Mouse (Mus musculus) embryo, embryonic 10.5 days (tissue): ENCODE results near the gene Atf7ip2.
"Not testable (repeated sequence)": the region's sequence is repeated elsewhere in the genome, so short reads cannot be mapped to it uniquely, and the experiment has no call there.

ENCODE experiments used
- DNase-seq: peaks from one replicate; pipeline ENCODE4 v3.0.0-alpha.2; 2015; ENCODE audit warnings: low spot score

Gene Atf7ip2

DNA sequence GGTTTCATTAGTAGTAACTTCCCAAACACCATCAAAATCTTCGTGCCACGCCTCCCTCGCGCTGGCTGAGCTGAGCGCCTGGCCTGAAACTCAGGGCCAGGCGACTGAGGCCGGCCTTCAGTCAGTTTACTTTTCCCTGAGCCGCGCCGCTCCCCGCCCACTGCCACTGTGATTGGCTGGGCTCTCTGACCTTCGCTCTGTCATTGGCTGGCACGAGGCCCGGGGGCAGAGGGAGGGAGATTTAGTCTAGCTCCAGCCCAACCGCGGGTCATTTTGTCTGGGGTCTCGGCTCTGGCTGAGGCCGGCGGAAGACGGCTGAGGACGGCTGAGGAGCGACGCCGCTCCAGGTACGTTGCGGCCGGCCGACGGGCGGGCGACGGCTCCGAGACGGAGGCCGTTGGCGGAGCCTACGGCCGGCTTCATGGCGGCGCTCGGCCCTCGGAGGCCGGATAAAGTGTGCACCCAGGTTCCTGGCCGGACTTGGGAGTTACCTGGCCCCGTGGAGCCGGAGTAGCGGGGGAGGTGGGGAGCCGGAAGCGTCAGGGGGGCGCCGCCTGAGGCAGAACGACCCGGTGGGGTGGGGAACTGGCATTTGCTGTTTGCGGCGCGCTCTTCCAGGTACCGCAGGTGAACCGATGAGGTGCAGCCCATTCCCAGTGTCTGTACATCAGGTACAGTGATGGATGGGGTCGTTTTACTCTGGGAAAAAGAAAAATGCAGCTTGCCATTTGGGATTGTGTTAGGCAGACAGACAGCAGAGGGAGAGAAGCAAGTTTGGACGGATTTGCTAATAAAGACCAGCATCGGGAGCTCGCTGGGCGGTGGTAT is at the start of gene Atf7ip2:
Gene Atf7ip2, plus strand, starts transcription at position 34 of the 828 bp plus-strand sequence.
- DNase-seq, result peak; percentile 96

DNA sequence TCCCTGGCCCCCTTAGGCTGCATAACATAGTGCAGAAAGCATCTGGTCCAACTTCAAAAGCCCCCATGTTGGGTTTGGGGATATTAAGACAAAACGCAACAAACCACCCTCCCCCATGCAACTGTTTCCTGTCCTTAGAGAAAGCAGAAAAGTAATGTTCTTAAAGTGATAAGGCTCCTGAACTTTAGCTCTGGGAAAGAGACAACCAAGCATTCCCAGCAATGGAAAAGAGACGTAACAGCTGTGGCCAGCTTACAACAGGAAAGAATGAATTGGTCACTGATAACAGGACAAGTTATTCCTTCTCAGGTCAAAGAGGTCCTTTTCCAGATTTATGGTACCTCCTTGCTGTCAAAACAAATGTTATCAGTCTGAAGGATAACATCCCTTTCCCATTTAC is 49.3 kb upstream of the Atf7ip2 start:
- no peak for DNase-seq

DNA sequence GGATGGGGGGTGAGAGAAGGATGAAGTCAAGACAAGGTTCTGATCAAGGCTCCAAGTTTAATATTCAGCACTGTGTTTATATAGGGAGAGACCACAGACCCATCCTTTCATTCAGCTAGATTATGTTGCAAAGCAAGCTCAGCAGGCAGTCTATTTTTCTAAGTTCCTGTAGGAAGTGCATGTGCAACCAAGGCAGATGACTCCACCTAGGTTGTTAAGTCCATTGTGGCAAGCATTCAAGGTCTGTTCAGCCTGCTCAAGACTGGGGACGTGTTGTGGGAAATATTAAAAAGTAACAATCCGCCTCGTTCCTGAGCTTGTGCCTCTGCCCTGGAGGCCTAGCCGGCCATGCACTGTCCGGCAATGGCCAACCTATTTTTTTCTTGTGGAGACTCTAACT is 45.1 kb upstream of the Atf7ip2 start:
- no peak for DNase-seq

DNA sequence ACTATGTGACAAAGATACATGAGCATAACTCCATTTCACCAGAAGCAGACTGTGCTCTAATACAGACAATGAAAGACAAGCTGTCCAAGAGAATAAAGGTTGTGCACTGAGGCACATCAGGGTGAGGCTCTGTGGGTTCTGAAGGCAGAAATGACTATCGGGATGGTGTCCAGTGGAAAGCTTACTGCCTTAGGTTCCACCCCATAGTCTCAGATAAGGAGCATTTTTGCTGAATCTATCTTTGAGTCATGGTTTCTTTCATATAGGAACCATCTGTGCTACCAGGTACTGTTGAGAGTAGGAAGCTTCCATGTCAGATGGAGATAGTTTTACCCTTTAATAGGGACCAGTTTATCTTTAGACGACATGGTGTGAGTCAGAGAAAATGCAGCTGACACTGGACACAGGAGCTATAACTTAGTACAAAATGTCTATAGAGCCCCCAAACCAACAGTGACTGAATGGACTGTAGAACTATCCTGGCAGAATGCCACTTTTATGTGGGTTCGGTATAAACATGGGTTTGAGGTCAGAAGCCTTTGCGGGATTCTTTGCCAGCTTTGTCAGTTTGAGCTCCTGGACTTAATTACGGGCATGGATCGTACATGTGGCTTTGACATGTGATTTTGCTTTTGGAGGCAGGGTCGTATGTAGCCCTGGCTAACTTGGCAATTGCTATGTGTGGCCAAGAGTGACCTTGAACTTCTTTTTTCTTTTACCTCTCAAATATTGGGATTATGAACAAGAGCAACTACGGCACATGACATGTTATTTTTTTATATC is 23.2 kb upstream of the Atf7ip2 start:
- DNase-seq, result no peak

DNA sequence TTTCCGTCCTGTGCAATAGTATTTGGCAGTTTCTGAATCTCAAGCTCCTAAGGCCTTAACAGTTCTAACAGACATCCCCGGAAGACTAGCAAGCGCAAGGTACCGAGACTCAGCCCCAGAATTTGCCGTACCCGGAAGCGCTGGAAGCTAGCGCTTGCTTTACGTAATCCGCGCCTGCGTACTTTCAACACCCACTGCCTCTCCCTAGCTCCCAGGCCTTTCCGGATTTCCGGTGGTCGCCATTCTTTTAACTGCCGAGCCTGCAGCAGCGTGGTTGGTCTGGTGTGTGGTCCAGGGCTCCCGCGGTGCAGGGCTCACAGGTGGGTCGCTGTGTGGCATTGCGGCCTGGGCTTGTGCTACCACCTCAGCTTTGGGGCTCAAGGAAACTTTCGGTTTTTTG is 22.5 kb upstream of the Atf7ip2 start, which contains the start of gene Rpl39l:
Gene Rpl39l, plus strand, starts transcription at position 222 of the 400 bp plus-strand sequence.
- no peak for DNase-seq

DNA sequence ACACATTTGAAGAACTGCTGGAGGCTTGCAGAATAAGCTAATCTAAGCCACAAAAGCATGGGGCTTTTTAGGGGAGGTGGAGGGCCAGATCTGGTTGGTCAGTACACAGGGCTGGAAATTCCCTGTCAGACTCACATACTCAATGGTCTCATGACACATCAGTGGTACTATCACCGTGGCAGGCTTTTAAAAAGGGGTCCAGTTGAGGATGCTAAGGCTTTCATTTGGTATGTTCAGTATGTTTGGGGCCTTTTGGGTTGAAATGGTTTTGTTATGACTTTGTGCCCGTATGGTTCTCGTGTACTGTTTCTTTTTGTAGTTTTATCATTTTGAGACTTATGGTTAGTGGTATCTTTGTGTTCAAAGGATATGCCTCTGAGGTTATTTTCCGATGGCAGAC is 21.2 kb upstream of the Atf7ip2 start:
- DNase-seq, result no peak

DNA sequence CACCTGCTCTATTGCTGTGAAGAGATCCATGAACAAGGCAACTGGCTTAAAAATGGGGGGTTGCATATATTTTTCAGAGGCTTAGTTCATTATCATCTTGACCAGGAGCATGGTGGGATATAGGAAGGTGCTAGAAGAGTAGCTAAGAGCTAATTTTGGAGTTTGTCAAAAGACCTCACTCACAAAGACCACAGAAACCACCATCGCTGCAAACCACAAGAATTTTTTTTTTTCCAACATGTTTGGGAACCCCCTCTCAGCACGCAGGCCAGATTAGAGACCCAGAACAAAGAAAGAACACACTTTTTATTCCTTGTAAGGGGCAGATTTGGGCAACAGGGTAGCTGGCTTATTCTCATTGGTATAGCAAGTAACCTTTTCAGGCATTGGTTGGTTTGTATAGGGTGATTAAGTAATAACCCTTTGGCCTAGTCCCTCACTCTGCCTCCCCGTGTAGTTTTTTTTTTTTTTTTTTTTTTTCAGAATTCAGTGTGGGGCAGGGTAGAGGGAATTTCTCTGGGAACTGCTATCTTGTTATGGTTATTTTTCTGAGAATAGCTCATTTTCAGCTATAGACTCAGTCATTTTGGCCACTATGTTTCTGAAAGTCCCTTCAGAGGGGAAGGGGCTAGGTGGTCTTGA is 20.2 kb upstream of the Atf7ip2 start:
- DNase-seq, result no peak

DNA sequence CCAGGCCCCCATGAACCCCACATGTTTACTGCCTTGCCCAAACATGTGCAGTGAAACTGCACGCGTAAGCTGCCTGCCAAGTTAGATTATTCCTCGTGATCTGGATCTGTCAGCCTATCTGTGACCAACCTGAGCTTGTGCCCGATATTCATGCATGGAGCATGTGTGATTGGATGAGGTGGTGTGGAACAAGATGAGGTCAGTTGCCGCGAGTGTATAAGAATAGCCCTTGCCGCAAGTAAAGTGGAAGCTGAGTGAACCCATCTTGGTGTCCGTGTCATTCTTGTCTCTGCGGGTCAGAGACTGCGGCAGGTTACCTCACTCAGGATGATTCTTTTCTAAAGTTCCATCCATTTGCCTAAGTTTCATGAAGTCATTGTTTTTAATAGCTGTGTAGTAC is 5.1 kb upstream of the Atf7ip2 start:
- not testable (repeated sequence) for DNase-seq

DNA sequence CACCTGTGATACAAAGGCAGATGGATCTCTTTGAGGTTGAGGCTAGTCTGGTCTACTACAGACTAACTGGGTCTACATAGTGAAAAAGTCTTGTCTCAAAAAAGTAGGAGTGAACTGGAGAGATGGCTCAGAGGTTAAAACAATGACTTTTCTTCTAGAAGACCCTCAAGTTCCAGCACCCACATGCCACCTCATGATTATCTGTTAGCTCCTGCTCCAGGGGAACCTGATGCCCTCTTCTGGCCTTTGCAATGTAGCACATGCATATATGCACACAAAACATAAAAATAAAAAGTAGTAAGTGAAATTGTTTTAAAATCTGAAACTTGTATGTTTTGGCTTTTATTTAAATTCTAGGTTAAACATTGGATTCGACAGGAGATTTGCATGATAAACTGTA is 16.3 kb downstream of the Atf7ip2 start:
- DNase-seq, result no peak

DNA sequence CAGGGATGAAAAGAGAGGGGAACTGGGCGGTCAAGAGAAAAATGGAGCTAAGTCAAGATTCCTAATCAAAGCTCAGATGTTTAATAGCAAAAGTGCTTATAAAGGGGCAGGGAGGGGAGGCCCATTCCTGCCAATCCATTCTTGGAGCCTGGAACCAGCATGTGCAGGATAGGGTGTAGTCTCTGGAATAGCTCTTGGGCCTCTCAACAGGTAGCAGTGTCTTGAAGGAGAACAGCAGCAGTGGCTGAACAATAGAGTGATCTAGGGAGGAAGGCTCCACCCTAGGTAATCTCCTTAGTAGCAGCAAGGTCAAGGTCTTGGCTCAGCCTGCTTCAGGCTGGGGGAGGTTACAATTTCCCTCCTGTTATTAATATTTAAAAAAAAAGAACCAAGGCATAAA is 23.9 kb downstream of the Atf7ip2 start:
- not testable (repeated sequence) for DNase-seq

DNA sequence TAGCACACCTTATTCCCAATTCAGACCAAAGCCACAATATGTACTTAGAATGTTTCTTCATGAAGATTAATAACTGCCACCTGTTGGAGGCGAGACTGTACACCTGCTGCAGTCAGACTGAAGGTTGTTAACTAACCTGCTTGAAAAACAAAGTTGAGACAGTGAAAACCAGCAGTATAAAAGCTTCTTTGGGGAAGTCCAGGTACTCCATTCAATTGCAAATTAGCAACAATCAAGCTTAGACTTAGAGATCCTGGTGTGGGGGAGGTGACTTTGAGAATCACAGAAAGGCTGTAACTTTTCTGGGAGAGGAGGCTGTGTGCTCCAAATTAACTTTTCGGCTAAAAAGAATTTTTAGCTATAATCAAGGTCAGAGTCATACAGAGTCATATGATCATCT is 24.5 kb downstream of the Atf7ip2 start:
- DNase-seq, result not testable (repeated sequence)

DNA sequence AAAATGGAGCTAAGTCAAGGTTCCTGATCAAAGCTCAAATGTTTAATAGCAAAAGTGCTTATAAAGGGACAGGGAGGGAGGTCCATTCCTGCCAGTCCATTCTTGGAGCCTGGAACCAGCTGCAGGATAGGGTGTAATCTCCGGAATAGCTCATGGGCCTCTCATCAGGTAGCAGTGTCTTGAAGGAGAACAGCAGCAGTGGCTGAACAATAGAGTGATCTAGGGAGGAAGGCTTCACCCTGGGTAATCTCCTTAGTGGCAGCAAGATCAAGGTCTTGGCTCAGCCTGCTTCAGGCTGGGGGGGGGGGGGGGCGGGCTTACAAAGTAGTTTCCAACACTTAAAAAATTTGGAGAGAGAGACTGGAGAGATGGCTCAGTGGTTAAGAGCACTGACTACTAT is 34.8 kb downstream of the Atf7ip2 start:
- DNase-seq, result no peak

DNA sequence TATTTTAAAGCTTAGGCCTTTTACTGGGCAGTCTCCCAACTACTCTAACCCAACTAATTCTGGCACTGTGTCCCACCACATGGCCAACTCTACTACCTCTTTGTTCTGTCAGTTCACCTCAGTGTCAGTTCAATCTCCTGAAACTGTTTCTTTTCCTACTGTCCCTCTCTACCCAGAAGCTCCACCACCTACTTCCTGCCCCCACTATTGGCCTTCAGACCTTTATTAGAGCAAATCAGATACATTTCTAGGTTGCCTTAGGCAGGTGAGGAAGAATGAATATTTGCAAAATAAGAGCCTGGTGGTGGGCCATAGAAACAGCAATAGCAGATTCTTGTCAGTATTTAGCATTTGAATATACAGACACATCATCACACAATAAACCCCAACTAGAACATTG is 44.1 kb downstream of the Atf7ip2 start:
- DNase-seq, result no peak

DNA sequence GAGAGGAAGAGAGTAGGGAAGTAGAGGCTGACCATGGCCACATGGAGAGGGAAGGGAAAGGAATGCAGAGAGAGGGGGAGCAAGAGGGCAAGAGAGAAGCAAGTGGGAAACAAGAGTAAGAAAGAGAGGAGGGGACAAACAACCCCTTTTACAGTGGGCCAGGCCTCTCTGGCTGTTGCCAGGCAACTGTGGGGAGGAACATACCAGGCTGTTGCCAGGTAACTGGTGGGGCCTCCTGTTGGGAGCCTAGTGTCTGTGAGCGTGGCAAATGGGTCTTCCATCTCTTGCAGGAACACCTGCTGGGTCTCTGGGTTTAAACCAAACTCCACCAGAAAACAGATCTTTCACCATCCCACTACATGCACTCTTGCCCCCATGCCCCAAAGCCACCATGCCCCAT is 61.5 kb downstream of the Atf7ip2 start:
- peak; percentile 7 for DNase-seq

DNA sequence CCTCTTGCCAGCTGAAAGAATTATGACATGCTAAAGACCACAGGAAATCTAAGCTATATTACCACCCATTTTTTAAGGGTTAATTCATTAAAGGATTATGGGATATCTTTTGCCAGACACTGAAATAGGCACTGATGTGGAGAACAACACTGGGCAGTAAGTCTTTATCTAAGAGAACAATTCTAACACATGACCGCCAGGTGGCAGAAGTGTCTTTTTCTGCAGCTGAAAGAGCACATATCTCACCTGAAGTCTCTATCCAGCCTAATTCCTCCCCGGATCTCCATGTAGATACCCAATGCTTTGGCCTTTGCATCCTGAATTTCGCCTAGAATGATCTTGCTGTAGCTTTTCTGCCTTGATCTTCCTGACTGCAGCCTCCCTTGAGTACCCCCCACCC is 79.7 kb downstream of the Atf7ip2 start:
- DNase-seq, result peak; percentile 67

DNA sequence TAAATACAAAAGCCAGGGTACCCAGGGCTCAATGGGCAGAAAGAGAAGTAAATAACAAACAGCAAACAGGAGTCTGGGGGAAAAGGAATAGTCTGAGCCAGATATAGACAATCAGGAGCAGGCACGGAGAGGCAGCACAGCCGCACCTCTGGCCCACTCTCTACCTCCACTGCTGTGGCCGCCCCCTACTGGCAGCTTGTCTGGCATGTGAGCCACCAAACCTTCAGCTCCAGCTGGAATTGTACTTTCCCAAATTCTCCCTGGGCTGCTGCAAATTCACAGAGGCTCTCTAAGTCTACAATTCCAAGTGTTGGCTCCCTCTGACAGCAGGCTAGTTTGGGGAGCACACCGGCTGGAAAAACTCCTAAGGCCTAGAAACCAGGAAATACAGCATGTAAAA is 82.0 kb downstream of the Atf7ip2 start:
- no peak for DNase-seq

DNA sequence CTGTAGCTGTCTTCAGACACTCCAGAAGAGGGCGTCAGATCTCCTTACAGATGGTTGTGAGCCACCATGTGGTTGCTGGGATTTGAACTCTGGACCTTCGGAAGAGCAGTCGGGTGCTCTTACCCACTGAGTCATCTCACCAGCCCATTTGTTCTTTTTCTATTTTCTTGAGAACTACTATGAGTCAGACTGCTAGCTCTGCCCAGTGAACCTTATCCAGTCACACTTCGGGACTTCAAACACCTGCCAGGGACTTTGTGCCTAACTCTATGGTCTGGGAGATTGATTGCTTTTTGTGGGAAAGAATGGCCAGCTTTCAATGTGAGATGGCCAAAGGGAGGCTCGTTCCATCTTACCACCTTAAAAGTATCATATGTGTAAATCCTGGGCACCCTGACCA is 84.3 kb downstream of the Atf7ip2 start:
- DNase-seq, result not testable (repeated sequence)

DNA sequence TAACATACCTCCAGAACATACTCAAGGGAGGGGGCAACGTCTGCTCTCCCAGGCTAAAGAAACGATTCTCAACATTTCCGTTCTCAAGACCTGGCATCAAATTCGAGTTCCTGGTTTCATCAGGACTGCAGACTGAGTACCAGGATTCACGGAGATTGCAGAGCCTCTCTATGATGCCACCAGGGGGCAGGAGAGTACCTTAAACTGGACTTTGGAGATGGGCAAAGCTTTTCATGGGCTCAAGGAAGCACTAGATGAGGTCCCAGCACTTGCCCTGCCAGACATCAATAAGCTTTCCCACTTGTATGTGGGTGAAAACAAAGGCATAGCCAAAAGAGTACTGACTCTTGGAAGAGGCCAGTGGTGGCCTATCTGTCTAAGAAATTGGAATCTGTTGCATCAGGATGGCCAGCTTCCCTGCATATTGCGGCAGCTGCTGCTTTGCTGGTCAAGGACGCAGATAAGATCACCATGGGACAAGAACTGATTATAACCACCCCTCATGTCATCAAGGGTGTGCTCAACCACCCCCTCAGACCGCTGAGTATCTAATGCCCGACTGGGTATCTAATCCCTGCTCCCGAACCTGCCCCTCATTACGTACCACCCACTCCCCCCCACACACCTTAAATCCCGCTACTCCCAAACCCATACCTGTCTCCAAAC is 87.9 kb downstream of the Atf7ip2 start:
- DNase-seq, result peak; percentile 91

DNA sequence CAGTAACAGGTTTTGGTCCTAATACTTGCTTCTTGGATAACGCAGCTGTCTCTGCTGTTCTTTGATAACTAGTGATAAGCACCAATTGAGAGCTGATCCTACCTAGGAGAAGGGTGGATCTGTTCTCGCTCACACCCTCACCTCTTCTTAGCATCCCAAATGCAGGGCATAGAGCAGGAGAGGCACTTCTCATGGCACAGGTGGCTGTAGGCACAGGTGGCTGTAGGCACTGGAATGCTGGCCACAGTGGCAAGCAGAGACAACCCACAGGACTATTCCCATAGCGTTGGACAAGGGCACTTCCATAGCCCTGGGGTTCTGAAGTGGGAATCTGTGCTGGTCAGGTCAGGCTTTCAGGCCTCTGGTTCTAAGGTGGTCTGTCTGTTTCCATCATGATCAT is 89.4 kb downstream of the Atf7ip2 start:
- no peak for DNase-seq

DNA sequence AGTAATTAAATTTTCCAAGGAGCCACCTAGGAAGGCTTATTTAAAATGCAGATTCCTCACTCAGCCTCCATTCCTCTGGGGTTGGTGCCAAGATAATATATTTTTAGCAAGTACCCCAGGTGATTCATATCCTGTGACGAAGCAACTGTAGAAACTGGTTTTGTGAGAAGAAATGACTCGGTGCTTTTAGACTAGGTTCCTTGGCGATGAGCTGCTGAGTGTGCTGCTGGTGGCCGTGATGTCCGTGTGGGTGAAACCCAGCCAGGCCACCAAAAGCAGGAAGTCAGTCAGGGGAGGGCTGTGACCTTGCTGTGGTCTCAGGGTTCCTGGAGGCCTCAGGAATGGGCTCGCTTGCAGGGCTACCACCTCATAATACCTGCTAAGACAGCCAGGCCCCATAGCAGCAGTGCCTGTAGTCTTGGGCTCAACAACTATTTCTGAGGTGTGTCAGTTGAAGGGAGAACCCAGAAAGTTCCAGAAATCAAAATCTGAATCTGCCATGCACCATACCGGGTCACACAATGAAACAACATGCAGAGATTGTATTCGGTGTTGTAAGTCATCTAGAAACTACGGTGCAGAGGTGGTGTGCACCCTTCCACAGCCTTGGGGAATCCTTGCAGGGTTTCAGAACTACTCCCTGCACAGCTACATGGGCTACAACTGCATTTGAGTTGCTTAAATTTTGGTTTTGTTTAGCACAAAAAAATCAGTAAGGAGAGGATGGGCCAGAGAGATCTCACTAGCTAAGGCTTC is 94.2 kb downstream of the Atf7ip2 start:
- no peak for DNase-seq

DNA sequence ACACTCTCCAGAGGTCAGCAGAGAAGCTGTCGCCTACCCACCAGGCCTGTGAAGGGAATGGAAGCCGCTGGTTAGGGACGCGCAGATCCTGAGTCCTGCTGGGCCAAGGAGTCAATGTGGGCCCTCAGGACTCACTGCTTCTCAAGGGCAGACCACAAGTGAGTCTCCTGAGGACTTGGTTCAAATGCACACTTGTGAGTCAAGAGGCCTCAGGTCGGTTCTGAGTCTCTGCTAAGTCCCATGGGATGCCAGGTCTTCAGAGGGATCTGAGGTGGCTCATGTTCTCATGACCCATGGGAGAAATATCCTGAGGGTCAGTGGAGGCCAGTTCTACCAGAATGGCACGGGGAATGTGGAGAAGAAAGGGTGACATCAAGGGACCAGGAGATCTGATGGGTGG is 95.6 kb downstream of the Atf7ip2 start:
- DNase-seq, result no peak
